Mouse (Mus musculus) liver, adult (tissue): ENCODE measurements around the gene Clasrp.

Source experiments
- GATA4 ChIP-seq: IDR thresholded peaks from 2 replicates; pipeline ENCODE4 v1.6.1; 2014; ENCODE audit warnings: mild to moderate bottlenecking, low read length; ENCODE audit not compliant: insufficient replicate concordance

The Clasrp gene

DNA sequence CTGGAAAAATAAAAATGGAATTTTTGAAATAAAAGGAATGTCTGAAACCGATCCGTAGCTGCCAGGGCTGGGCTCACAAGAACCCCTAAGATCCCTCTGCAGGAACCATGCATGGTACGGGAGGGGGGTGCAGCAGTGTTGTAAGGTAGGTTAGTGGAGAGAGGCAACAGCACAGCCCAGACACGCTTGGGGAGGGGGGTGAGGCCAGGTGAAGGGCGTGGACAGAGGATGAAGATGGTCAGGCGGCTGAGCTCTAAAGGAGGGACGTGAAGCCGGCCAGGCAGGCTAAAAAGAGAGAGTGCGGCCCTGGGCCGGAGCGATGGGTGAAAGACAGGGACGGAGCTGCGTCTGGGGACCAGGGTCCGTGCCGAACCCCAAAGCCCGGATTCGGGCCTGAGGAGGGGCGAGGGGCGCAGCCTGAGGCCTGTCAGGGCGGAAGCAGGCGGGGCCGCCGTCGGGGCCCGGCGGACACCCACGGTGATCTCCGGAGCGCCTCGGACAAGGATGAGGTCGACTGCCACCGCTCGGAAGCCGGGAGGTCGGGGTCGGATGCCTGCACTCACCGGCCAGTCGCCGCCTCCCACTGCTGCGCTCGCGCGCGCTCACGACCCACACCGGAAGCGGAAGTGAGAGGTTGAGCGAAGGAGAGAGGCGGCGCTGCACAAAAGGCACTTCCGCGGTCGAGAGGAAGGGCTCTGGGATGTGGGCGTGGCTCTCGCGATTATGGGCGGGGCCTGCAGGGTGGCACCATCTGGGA, at the start of gene Clasrp:
Gene Clasrp (minus strand): TSS at position 638 of the 757 bp plus-strand sequence.
- no peak for TF ChIP-seq GATA4

- no peak for TF ChIP-seq GATA4
Observed at GRCm38 (mm10) chr7:19652614-19653013, 48.3 kb upstream of the Clasrp start.

DNA sequence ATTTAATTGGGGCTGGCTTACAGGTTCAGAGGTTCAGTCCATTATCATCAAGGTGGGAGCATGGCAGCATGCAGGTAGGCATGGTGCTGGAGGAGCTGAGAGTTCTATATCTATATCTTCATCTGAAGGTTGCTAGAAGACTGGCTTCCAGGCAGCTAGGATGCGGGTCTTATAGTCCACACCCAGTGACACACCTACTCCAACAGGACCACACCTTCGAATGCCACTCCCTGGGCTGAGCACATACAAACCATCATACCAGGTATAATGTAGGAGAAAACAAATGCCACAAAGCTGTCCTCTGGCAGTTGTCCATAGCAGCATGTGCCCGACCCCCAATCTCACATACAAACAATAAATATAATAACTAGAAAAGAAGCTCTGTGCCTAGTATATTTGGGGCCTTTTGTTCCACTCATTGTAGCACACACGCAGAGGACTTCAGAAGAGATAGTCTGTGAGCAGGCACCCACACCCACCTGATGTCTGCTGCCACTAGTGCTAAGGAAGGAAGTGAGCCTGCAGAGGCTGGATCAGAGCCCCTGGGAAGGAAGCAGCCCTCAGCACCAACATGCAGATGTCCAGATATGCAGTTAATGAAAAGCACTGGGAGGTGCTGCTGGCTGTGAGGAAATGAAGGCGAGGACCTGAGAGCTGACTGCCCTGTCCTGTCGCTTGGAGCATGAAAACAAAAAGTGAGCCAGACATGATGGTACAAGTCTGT, 46.9 kb upstream of the Clasrp start:
- no peak for TF ChIP-seq GATA4

DNA sequence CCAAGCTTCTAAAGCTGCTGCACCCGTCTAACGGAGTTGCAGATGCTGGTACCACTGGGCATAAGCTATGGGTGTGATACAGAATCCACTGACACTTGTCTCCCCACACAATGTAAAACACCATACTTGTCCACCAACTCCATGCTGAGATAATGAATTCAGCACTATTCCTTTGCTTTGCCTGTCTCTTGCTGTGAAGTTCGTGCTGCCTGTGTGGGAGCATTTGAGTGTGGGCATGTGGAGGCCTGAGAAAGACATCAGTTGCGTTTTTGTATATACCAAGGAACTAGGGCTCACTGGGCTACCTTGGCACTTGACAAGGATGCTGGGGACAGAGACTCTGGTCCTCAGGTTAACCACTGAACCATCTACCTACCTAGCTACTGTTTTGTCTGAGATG, 36.9 kb upstream of the Clasrp start:
- TF ChIP-seq GATA4, result no peak

DNA sequence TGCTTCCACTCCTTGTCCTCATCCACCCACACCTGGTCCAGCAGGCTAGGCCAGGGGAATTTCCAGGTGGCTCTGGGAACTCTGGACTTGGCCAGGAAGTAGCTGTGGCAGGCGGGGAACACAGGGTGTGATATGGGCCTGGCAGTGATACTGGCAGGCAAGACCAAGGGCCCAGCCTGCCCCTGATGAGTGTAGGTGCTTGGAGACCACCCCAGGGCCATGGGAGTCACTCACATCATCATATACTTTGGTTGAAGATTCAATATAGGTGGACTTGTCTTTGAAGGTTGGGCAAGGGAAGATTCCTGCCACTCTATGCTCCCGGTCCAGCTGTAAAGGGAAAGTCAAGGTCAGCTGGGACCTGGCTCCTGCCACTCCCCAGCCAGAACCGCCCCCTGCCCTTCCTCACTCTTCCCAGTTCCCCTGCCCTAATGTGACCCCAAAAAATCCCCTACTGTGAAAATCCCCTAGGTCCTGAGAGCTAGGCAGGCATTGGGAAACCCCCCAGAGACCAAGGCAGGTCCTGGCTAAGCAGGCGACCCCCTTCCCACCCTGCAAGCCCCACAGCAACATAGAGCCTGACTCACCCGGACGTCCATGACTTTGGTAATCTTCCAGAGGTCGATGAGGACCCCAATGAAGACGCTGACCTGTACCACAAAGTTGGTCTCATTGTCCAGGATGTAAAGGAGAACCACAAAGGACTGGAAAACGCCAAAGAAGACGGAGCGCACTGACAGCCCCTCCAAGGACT, 31.0 kb upstream of the Clasrp start:
- no peak for TF ChIP-seq GATA4

GRCm38 (mm10) chr7:19634591-19634990, 30.3 kb upstream of the Clasrp start:
- TF ChIP-seq GATA4, result no peak

DNA sequence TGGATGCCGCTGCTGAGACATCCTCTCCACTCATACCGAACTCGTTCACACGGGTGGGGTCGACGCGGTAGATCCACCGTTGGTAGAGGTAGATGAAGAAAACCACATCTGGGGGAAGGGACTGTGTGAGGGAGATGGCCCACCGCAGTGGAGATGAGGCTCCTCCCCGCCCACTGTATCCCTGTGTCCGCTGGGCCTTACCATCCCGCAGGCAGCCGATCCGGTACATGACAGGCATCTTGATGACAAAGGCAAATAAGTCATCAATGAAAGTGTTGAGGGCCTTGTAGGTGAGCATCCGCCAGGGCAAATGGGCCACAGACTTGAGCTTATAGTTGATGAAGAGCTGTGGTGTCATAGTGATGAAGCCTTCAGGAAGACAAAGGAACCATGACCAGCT, 29.6 kb upstream of the Clasrp start:
- TF ChIP-seq GATA4, result no peak

DNA sequence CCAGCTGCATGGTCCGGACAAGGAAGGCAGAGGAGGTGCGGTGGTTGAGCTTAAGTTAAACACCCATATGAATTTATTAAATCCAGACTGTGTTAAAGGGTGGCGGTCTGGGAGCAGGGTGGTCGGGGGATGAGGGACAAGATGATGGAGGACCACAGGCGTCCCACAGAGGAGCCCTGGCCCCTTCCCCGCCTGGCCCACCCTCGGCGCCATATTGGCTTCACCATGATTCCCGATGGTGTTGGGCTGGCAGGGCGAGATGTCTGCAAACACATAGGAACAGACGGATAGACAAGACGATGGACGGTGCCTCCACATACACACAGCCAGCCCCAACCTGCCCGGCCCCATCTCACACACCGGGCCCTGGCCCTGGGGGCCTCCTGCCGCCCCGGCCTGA, 28.9 kb upstream of the Clasrp start:
- TF ChIP-seq GATA4, result no peak

GRCm38 (mm10) chr7:19632720-19633119, 28.4 kb upstream of the Clasrp start:
- no peak for TF ChIP-seq GATA4

DNA sequence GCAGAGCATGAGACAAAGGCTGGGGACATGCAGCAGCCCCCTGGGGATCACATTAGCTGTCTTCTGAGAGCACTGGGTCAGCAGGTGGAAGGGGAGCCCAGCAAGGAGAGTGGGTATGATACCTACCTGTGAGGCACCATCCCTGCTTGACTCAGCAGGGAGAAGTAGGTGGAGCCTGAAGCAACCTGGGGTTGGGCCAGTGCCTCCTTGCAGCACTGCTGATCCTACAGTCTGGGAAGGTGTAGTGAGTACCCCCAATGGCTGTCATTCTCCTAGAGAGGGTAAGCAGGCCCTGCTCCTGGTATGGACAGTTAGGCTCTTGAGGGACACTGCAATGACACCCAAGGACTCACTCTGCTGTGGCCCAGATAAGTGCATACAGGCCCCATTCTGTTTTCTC, 28.0 kb upstream of the Clasrp start:
- TF ChIP-seq GATA4, result no peak

- TF ChIP-seq GATA4, result no peak
Observed at GRCm38 (mm10) chr7:19629361-19629734, 25.1 kb upstream of the Clasrp start, which contains the start of gene Relb. Gene Relb (minus strand): TSS chr7:19629438.

- no peak for TF ChIP-seq GATA4
Observed at GRCm38 (mm10) chr7:19628536-19629360, 24.5 kb upstream of the Clasrp start.

DNA sequence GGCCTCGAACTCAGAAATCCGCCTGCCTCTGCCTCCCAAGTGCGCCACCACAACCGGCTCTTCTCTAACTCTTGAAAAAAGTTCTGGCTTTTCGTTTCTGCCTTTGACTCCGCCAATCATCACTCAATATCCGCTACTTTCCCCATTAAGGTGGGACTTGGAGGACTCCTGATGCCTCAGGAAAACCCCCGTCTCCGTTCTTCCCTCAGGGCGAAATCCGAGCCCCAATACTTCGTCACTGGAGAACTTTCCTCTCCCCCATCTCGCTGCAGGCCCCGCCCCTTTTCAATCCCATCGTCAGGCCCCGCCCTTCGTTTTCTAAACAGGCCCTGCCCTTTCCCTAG, 23.9 kb upstream of the Clasrp start:
- TF ChIP-seq GATA4, result no peak

- no peak for TF ChIP-seq GATA4
Observed at GRCm38 (mm10) chr7:19627721-19628120, 23.4 kb upstream of the Clasrp start.

GRCm38 (mm10) chr7:19623433-19623832, 19.1 kb upstream of the Clasrp start:
- no peak for TF ChIP-seq GATA4
